Mouse (Mus musculus): ENCODE results near the gene Klk1. TPM values are rescaled to one million over a fixed set of nuclear protein-coding genes. Genes with fewer than 3 reads are reported as not detected.

The Klk1 gene
- not detected for total RNA-seq (2023)

DNA sequence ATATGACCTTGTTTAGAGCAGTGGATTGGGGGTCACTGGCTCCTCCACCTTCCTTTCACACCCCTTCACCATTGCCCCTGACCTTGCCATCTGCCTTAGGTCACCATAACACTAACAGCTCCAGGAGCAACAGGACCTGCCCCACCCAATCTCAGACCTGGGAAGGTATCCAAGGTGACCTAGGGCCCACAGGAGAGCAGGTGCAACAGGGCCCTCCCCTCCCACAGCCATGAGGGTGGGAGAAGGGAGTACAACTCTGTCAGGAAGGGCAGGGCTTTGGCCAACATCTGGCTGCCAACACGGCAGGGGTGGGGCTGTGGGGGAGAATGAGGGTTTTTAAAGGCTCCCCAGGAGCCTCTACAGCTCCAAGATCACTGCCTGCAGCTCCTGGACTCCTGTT, at the start of gene Klk1:
Gene Klk1, plus strand, starts transcription at position 285 of the 400 bp plus-strand sequence.

DNA sequence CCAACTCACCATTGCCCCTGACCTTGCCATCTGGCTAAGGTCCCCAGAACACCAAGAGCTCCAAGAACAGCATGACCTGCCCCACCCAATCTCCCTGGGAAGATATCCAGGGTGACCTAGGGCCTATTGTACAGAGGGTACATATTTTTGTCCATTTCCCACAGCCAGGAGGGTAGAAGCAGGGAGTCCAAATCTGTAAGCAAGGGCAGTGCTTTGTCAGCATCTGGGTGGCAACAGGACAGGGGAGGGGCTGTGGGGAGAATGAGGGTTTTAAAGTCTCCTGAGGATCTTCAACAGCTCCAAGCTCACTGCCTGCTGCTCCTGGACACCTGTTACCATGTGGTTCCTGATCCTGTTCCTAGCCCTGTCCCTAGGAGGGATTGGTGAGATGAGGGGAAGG, 37.2 kb upstream of the Klk1 start, which contains the start of gene Klk1b24:
Gene Klk1b24, plus strand, starts transcription at position 301 of the 400 bp plus-strand sequence.

GRCm38 (mm10) chr7:44197891-44198290, 27.3 kb upstream of the Klk1 start, which contains the start of gene Klk1b3:
Gene Klk1b3, plus strand, starts transcription at chr7:44198191.

DNA sequence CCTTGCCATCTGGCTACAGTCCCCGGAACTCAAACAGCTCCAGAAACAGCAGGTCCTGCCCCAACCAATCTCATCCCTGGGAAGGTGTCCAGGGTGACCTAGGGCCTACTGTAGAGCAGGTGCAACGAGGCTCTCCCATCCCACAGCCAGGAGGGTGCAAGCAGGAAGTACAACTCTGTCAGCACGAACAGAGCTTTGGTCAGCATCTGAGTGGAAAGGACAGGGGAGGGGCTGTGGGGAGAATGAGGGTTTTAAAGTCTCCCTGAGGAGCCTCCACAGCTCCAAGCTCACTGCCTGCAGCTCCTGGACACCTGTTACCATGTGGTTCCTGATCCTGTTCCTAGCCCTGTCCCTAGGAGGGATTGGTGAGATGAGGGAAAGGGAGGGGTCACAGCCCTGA, 18.0 kb upstream of the Klk1 start, which contains the start of gene Klk1b4:
Gene Klk1b4, plus strand, starts transcription at position 301 of the 400 bp plus-strand sequence.

GRCm38 (mm10) chr7:44215645-44216044, 9.5 kb upstream of the Klk1 start, which contains the start of gene Klk1b5:
Gene Klk1b5, plus strand, starts transcription at chr7:44215945.

GRCm38 (mm10) chr7:44235909-44236308, 10.7 kb downstream of the Klk1 start, which contains the start of gene Gm36864:
Gene Gm36864, plus strand, starts transcription at chr7:44236177.

GRCm38 (mm10) chr7:44246055-44246983, 21.2 kb downstream of the Klk1 start, which contains the start of the genes 1700028J19Rik and 2410002F23Rik:
Gene 1700028J19Rik, minus strand, starts transcription at chr7:44246695.
Gene 2410002F23Rik, plus strand, starts transcription at chr7:44246722.

GRCm38 (mm10) chr7:44257278-44257677, 32.1 kb downstream of the Klk1 start, which contains the start of gene Acp4:
Gene Acp4, minus strand, starts transcription at chr7:44257378.

DNA sequence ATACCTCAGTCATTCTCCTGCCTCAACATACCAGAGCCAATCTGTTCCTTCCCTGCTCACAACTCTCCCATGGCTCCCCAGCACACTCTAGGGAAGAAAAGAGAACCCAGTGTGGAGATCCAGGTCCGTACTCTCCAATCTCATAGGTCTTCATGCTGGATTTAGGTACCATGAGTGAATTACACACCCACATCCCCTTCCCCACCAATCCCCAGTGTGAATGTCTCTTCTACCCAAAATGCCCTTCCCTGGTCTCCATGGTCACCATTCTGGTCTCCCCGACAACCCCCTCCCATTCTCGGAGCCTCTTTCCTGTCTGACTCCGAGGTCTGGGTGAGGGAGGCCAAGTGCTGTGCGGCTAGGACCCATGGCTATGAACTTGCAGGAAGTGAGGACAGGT, 36.0 kb downstream of the Klk1 start, which contains the start of gene Gm15517:
Gene Gm15517, plus strand, starts transcription at position 301 of the 400 bp plus-strand sequence.

Other genes starting within 250 kb of the Klk1 start
- not detected for gene Klk1b9, start 249.3 kb upstream of the Klk1 start, total RNA-seq (2023)
- not detected for gene Klk1b11, start 229.5 kb upstream of the Klk1 start, total RNA-seq (2023)
- gene Klk1b26, start 213.2 kb upstream of the Klk1 start, total RNA-seq (2023), result not detected
- gene Klk1b27, start 173.1 kb upstream of the Klk1 start, total RNA-seq (2023), result not detected
- gene Klk1b21, start 123.0 kb upstream of the Klk1 start, total RNA-seq (2023), result not detected
- gene Klk1b22, start 112.7 kb upstream of the Klk1 start, total RNA-seq (2023), result not detected
- gene Klk1b16, start 88.6 kb upstream of the Klk1 start, total RNA-seq (2023), result not detected
- not detected for gene Klk1b24, start 37.1 kb upstream of the Klk1 start, total RNA-seq (2023)
- gene Klk1b3, start 27.2 kb upstream of the Klk1 start, total RNA-seq (2023), result not detected
- gene Klk1b4, start 17.9 kb upstream of the Klk1 start, total RNA-seq (2023), result not detected
- not detected for gene Klk1b5, start 9.4 kb upstream of the Klk1 start, total RNA-seq (2023)
- gene Gm36864, start 10.8 kb downstream of the Klk1 start, total RNA-seq (2023), result not detected
- 1 to 10 TPM in 1 of 2 experiments, under 1 TPM in 1; 0.49 to 1.6 TPM for gene 1700028J19Rik, start 21.3 kb downstream of the Klk1 start, total RNA-seq (2023)
- gene 2410002F23Rik, start 21.4 kb downstream of the Klk1 start, total RNA-seq (2023), result 10 to 100 TPM; 27.8 to 34.7 TPM
- gene Acp4, start 32.0 kb downstream of the Klk1 start, total RNA-seq (2023), result not detected
- gene Gm15517, start 36.1 kb downstream of the Klk1 start, total RNA-seq (2023), result not detected
- gene Clec11a, start 81.5 kb downstream of the Klk1 start, total RNA-seq (2023), result 1 to 10 TPM in 1 of 2 experiments, under 1 TPM in 1; 0.42 to 1.1 TPM
- under 1 TPM; 0.40 to 0.57 TPM for gene Shank1, start 84.9 kb downstream of the Klk1 start, total RNA-seq (2023)
- under 1 TPM in 1 of 2 experiments, not detected in 1; 0.36 TPM for gene Syt3, start 158.7 kb downstream of the Klk1 start, total RNA-seq (2023)
- under 1 TPM in 1 of 2 experiments, not detected in 1; 0.16 TPM for gene 1700008O03Rik, start 160.5 kb downstream of the Klk1 start, total RNA-seq (2023)
- gene Lrrc4b, start 203.7 kb downstream of the Klk1 start, total RNA-seq (2023), result not detected
- gene Aspdh, start 240.0 kb downstream of the Klk1 start, total RNA-seq (2023), result not detected
- 10 to 100 TPM; 29.3 to 40.6 TPM for gene Josd2, start 242.6 kb downstream of the Klk1 start, total RNA-seq (2023)